Mouse (Mus musculus) neural tube, embryonic 15.5 days (tissue): ENCODE measurements around the gene Ubl3. TPM values are rescaled to one million over a fixed set of nuclear protein-coding genes. Genes with fewer than 3 reads are reported as not detected.

Experiments used
- ATAC-seq: fragments of 200-750 bp; cut with Nextera tagmentation; 2 replicates; pipeline ENCODE4 v1.8.0; 2017; ENCODE audit warnings: mild to moderate bottlenecking, moderate TSS enrichment, moderate library complexity; ENCODE audit not compliant: low FRiP score
- H3K27ac ChIP-seq: fragments of 300-500 bp; sonication (generic); replicated peaks from 2 replicates; pipeline ENCODE4 v1.5.1; 2015; ENCODE audit warnings: mild to moderate bottlenecking, inconsistent platforms
- H3K27me3 ChIP-seq: fragments of 300-500 bp; sonication (generic); replicated peaks from 2 replicates; pipeline ENCODE4 v1.6.1; 2015; ENCODE audit warnings: inconsistent platforms
- H3K36me3 ChIP-seq: fragments of 300-500 bp; sonication (generic); 2 replicates; pipeline ENCODE4 v1.6.1; 2015; ENCODE audit warnings: inconsistent platforms
- H3K4me1 ChIP-seq: fragments of 300-500 bp; sonication (generic); 2 replicates; pipeline ENCODE4 v1.6.1; 2015; ENCODE audit warnings: inconsistent platforms
- H3K4me2 ChIP-seq: fragments of 300-500 bp; sonication (generic); 2 replicates; pipeline ENCODE4 v1.6.1; 2015; ENCODE audit warnings: inconsistent platforms, mild to moderate bottlenecking, moderate library complexity
- H3K4me3 ChIP-seq: fragments of 300-500 bp; sonication (generic); replicated peaks from 2 replicates; pipeline ENCODE4 v1.5.1; 2015; ENCODE audit warnings: mild to moderate bottlenecking, inconsistent platforms
- H3K9ac ChIP-seq: fragments of 300-500 bp; sonication (generic); replicated peaks from 2 replicates; pipeline ENCODE4 v1.6.1; 2015; ENCODE audit warnings: mild to moderate bottlenecking, inconsistent platforms
- H3K9me3 ChIP-seq: fragments of 300-500 bp; sonication (generic); replicated peaks from 2 replicates; pipeline ENCODE4 v1.6.1; 2016; ENCODE audit warnings: inconsistent platforms
- WGBS: fragments of 180-500 bp; shearing (Covaris S2); methylation state at CpG from one replicate; pipeline ENCODE4 v1.1.7; 2015; ENCODE audit warnings: mixed read lengths; 5-methylcytosine and 5-hydroxymethylcytosine counted together
- polyA plus RNA-seq: library from polyadenylated mRNA; unstranded; fragments of >200 nt; fragmentation: Nextera tagmentation; extraction: Ambion mirVana; gene quantifications from 2 replicates; pipeline ENCODE4 v1.2.1, GENCODE M21; 2015

Ubl3 gene
- polyA plus RNA-seq, 1 experiment from 2014 or later, result 98.3 TPM

DNA sequence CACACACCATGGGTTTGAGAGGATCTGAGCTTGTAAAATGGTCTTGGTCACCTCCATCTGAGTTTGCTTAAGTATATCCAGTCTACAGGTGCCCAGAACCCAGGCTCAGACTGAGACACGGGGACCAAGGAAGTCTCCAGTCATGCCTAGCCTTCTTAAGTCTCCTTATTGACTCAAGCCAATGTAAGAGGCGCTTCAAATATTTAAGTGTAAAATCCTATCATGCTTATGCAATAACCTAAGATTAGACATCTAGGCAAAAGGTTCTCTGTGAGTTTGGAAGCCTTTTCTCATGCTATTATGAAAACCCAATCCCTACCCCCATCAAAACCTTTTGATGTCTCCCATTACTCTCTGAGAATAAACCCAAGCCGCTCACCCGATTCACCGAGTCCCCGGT lies 5.9 kb upstream of the Ubl3 start:
- H3K4me2 ChIP-seq, result no peak overlapping the region
- WGBS, result 95% methylated on average over 6 of the region's 6 CpGs
- ATAC-seq, result no peak

GRCm38 (mm10) chr5:148556509-148556908 lies 3.9 kb upstream of the Ubl3 start:
- Histone ChIP-seq H3K4me1 (peaks cover 23% of the 10 kb centered on the region), H3K9me3 (no peaks in the 10 kb centered on the region), H3K27me3 (no peaks in the 10 kb centered on the region), H3K27ac (no peak overlapping the region), H3K36me3 (no peaks in the 10 kb centered on the region), H3K9ac (no peak overlapping the region), H3K4me2 (no peak overlapping the region), H3K4me3 (no peak overlapping the region)
- 85% methylated on average over 5 of the region's 5 CpGs for WGBS
- ATAC-seq, result no peak

More for the DNA sequence above, 5.9 kb upstream of the Ubl3 start:
- Histone ChIP-seq H3K4me1 (peaks cover 17% of the 10 kb centered on the region), H3K27me3 (no peaks in the 10 kb centered on the region), H3K4me3 (no peak overlapping the region), H3K9me3 (no peaks in the 10 kb centered on the region), H3K27ac (no peak overlapping the region), H3K9ac (no peak overlapping the region), H3K36me3 (no peaks in the 10 kb centered on the region)

DNA sequence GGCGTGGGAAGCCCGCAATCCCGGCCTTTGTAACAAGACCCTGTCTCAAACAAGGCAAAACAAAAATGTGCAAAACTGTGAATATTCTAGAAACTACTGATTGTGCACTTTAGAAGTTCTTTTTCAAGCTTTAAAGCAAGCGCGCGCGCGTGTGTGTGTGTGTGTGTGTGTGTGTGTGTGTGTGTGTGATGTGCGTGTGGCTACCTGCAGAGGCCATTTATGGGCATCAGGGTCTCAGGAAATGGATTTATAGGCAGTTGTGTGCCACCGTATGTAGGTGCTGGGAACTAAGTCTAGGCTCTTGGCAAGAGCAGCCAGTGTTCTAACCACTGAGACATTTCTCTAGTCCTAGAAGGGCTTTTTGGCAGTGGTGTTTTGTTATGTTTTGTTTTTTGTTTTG lies 2.6 kb upstream of the Ubl3 start:
- no peak for ATAC-seq
- Histone ChIP-seq H3K4me3 (no peak overlapping the region), H3K36me3 (no peaks in the 10 kb centered on the region), H3K4me1 (peaks cover 27% of the 10 kb centered on the region), H3K27ac (no peak overlapping the region), H3K9me3 (no peaks in the 10 kb centered on the region), H3K4me2 (peak overlapping the region; percentile 51), H3K27me3 (no peaks in the 10 kb centered on the region), H3K9ac (0 out of 2 replicates have a peak overlapping the region, but pooled peaks have one; percentile 31)
- WGBS, result 81% methylated on average over 10 of the region's 10 CpGs

- peaks cover 32% of the 10 kb centered on the region for H3K4me1 ChIP-seq
- peak overlapping the region; percentile 23; the same call in 1 of the 2 replicates for H3K4me3 ChIP-seq
- no peak overlapping the region for H3K27ac ChIP-seq
- no peaks in the 10 kb centered on the region for H3K9me3 ChIP-seq
- peak overlapping the region; percentile 31; the same call in 1 of the 2 replicates for H3K9ac ChIP-seq
- H3K36me3 ChIP-seq, result no peaks in the 10 kb centered on the region
- 2% methylated on average over 16 of the region's 16 CpGs for WGBS
- H3K4me2 ChIP-seq, result peak overlapping the region; percentile 51
- H3K27me3 ChIP-seq, result no peaks in the 10 kb centered on the region
- ATAC-seq, result no peak
Observed at GRCm38 (mm10) chr5:148554701-148555100, 2.1 kb upstream of the Ubl3 start.

DNA sequence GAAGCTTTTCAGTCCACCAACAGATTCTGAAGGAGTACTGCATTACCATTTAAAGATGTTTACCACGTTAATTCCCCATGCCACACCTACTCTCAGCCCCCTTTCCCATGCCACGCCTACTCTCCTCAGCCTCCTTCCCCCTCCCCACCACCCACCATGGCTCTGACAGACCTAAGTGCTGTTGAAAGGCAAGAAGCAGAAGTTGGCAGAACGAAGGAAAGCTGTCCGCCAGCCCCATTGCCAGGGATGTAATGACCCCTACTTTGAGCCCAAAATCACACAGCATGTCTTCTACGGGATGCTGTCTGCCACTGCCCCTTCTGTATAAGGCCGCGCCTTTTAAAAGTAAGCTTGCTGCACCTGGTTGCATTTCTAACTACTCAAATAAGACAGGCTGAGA lies 1.7 kb upstream of the Ubl3 start:
- H3K9ac ChIP-seq, result peak overlapping the region; percentile 31; the same call in 1 of the 2 replicates
- no peak for ATAC-seq
- WGBS, result 19% methylated on average over 7 of the region's 7 CpGs

GRCm38 (mm10) chr5:148553723-148554122 lies 1.1 kb upstream of the Ubl3 start:
- 33% methylated on average over 14 of the region's 14 CpGs for WGBS
- no peak overlapping the region for H3K9ac ChIP-seq
- H3K4me2 ChIP-seq, result no peak overlapping the region
- H3K4me3 ChIP-seq, result no peak overlapping the region
- H3K36me3 ChIP-seq, result no peaks in the 10 kb centered on the region
- H3K27me3 ChIP-seq, result no peaks in the 10 kb centered on the region
- H3K9me3 ChIP-seq, result no peaks in the 10 kb centered on the region
- no peak overlapping the region for H3K27ac ChIP-seq
- H3K4me1 ChIP-seq, result peaks cover 40% of the 10 kb centered on the region
- ATAC-seq, result no peak

More for the DNA sequence above, 1.7 kb upstream of the Ubl3 start:
- Histone ChIP-seq H3K9me3 (no peaks in the 10 kb centered on the region), H3K4me2 (peak overlapping the region; percentile 51), H3K27ac (no peak overlapping the region), H3K4me1 (peaks cover 36% of the 10 kb centered on the region), H3K27me3 (no peaks in the 10 kb centered on the region), H3K36me3 (no peaks in the 10 kb centered on the region), H3K4me3 (0 out of 2 replicates have a peak overlapping the region, but pooled peaks have one; percentile 23)

DNA sequence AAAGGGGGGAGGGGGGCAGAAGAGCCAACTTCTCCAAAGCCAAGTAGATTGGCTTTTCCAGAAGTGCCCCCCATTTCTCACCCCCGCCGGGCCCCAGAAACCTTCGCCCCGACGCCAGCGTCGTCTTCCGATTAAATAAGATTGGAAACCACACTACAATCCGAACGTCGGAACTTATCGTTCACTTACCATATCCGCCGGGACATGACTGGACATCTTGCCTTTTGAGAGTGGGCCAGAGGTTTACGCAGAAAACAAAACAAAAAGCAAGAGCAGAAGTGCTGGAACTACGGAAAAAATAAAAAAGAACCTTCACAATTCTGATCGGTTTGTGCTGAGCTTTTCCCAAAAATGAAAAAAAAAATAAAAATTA lies 839 bp downstream of the Ubl3 start:
- Histone ChIP-seq H3K36me3 (no peaks in the 10 kb centered on the region), H3K4me1 (peaks cover 55% of the 10 kb centered on the region), H3K9ac (peak overlapping the region; percentile 71), H3K27ac (peak overlapping the region; percentile 95), H3K27me3 (no peaks in the 10 kb centered on the region), H3K9me3 (no peaks in the 10 kb centered on the region), H3K4me2 (peak overlapping the region; percentile 79), H3K4me3 (peak overlapping the region; percentile 54)
- WGBS, result under 1% methylated on average over 17 of the region's 17 CpGs
- no peak for ATAC-seq

GRCm38 (mm10) chr5:148550821-148551763 lies 1.5 kb downstream of the Ubl3 start:
- H3K9ac ChIP-seq, result peak overlapping the region; percentile 71
- H3K4me2 ChIP-seq, result peak overlapping the region; percentile 79
- no peaks in the 10 kb centered on the region for H3K9me3 ChIP-seq
- peak overlapping the region; percentile 54 for H3K4me3 ChIP-seq
- ATAC-seq, result no peak
- no peaks in the 10 kb centered on the region for H3K36me3 ChIP-seq
- peak overlapping the region; percentile 95 for H3K27ac ChIP-seq
- under 1% methylated on average over 28 of the region's 28 CpGs for WGBS
- H3K4me1 ChIP-seq, result peaks cover 57% of the 10 kb centered on the region
- no peaks in the 10 kb centered on the region for H3K27me3 ChIP-seq

- no peak for ATAC-seq
- Histone ChIP-seq H3K4me3 (peak overlapping the region; percentile 54), H3K27ac (peak overlapping the region; percentile 56; the same call in 1 of the 2 replicates), H3K36me3 (no peaks in the 10 kb centered on the region), H3K4me1 (peaks cover 57% of the 10 kb centered on the region), H3K27me3 (no peaks in the 10 kb centered on the region), H3K9me3 (no peaks in the 10 kb centered on the region), H3K9ac (peak overlapping the region; percentile 71), H3K4me2 (peak overlapping the region; percentile 79)
- WGBS, result 0% methylated on average over 6 of the region's 6 CpGs
Observed at GRCm38 (mm10) chr5:148550393-148550792, 2.2 kb downstream of the Ubl3 start.

DNA sequence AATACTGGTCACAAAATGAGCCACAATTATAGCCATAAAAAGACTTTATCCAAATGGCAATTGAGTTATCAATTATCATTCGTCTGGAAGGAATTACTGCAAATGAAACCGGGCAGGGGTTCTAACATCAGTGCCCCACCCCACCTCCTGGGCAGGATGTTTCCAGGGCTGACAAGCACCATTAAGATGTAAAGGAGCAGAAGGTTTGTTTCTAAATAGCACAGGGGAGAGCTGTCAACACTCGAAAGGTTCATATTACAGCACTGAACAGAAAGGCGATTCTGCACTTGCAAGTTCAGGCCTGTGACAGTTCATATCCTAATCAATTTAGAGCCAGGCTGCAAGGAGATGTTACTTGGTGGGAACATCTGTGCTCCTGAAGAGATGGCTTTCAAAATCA lies 3.3 kb downstream of the Ubl3 start:
- H3K27me3 ChIP-seq, result no peaks in the 10 kb centered on the region
- peak overlapping the region; percentile 54 for H3K4me3 ChIP-seq
- peak overlapping the region; percentile 71; the same call in 1 of the 2 replicates for H3K9ac ChIP-seq
- H3K9me3 ChIP-seq, result no peaks in the 10 kb centered on the region
- no peak overlapping the region for H3K27ac ChIP-seq
- 8% methylated on average over 4 of the region's 4 CpGs for WGBS
- no peak for ATAC-seq
- H3K4me1 ChIP-seq, result peaks cover 48% of the 10 kb centered on the region
- H3K4me2 ChIP-seq, result peak overlapping the region; percentile 79
- H3K36me3 ChIP-seq, result no peaks in the 10 kb centered on the region

- Histone ChIP-seq H3K9ac (no peak overlapping the region), H3K9me3 (no peaks in the 10 kb centered on the region), H3K27ac (no peak overlapping the region), H3K4me1 (peaks cover 41% of the 10 kb centered on the region), H3K27me3 (no peaks in the 10 kb centered on the region), H3K4me2 (peak overlapping the region; percentile 27), H3K36me3 (no peaks in the 10 kb centered on the region), H3K4me3 (0 out of 2 replicates have a peak overlapping the region, but pooled peaks have one; percentile 3)
- WGBS, result 59% methylated on average over 9 of the region's 9 CpGs
- ATAC-seq, result no peak
Observed at GRCm38 (mm10) chr5:148548568-148548967, 4.0 kb downstream of the Ubl3 start.
